Mouse (Mus musculus): ENCODE measurements around the gene Ulk3.

- TF ChIP-seq CTCF (IDR thresholded peaks at IDR 0.05; ENCODE audit: low read depth), result no peak
- TF ChIP-seq EP300 (IDR thresholded peaks at IDR 0.05; ENCODE audit: low read depth), result no peak
Measured at GRCm38 (mm10) chr9:57598851-57599563, 9.8 kb downstream of the Ulk3 start.
